Comparison of ENCODE assay signal across 8 mouse cellular contexts in genomic region chr16:92385062-92385461, GRCm38 (mm10). TPM values are rescaled to one million over a fixed set of nuclear protein-coding genes. Genes with fewer than 3 reads are reported as not detected.
A peak's percentile ranks its signal among the peaks of the same experiment; 100 is the strongest.
DNase-seq lines count a peak whose midpoint lies in the region.
"Had no signal": no experiment of that assay in that cellular context is flagged by ENCODE, and none has a peak within 500 bp of the region (broad histone marks: within the 10 kb centered on the region; RNA-seq: fewer than 3 reads in every experiment).

No protein-coding gene starts in this region.

- peak; percentile 70 for DNase-seq in ovary, postnatal 10 days (ENCODE audit: low spot score)
- DNase-seq in ovary, adult 18-20 months (ENCODE audit: low spot score) = no peak
- DNase-seq in adrenal gland, adult 18-20 months (ENCODE audit: low spot score in 2 of 2) = peak; percentile 80 to 88
- peak; percentile 73 to 84 for DNase-seq in cerebellum, postnatal 14 days
- peak; percentile 81 to 90 for DNase-seq in heart, postnatal 36 days
- DNase-seq in lung, postnatal 25 days (ENCODE audit: low spot score) = peak; percentile 77
- DNase-seq in splenic B cell, adult 2 months (ENCODE audit: low read depth, low spot score) = peak; percentile 71

- H3K36me3 ChIP-seq in splenic B cell, adult 2 months (ENCODE audit: control insufficient read depth, insufficient read depth, low read length, poor library complexity, severe bottlenecking) = no peaks in the 10 kb centered on the region
- H3K36me3 ChIP-seq: heart, embryonic 15.5 days had no signal

- H3K27me3 ChIP-seq in splenic B cell, adult 2 months (ENCODE audit: control insufficient read depth, insufficient read depth, low read length, poor library complexity, severe bottlenecking) = no peaks in the 10 kb centered on the region
- H3K27me3 ChIP-seq: heart, embryonic 15.5 days had no signal

- intact Hi-C loops in heart, postnatal 36 days (cut with DNase I) = loop anchor here (1.0 to 2.0 kb wide), 4 partner anchors 44 to 93 kb away; no protein-coding TSS in a partner anchor

RNA-seq across cellular contexts. Expression of gene Kcne1, which starts 25.8 kb away (rescaled TPM):
- total RNA-seq in adrenal gland, adult 18-20 months (2021) = not detected
- total RNA-seq in heart, postnatal 36 days (2021) = 10 to 100 TPM; 19.8 to 21.3 TPM

Comparison
In these comparisons a context has a peak if more than half of its experiments do, and no peak if none do; other contexts are left out.
1. RNA of gene Kcne1, which starts 25.8 kb away (total RNA-seq): 19.8 to 21.3 TPM in heart, postnatal 36 days; not detected in adrenal gland, adult 18-20 months; every median in the first group is over 10 times any median in the second.